Mouse (Mus musculus): Measurements from ENCODE around the gene Rbm47. TPM values are rescaled to one million over a fixed set of nuclear protein-coding genes. Genes with fewer than 3 reads are reported as not detected.

Rbm47 gene
- polyA plus RNA-seq, 1 experiment from 2014 or later = 0.75 TPM

DNA sequence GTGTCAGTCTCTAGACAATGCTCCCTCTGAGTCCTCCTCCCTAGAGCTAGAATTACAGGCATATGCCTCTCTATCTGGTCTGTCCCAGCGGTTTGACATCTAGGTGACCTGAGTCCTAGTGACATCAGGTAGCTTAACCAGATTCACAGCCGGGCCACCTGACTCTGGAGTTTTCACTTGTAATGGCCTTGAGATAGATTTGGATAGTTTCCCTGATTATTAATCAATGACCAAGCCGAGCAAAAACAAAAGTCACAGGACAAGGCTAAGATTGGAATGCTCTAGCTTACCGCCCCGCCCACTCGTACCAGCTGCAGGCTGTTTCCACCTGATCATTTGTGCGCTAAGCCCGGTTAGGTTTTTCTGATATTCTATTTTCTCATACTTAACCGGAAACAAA is 2.3 kb downstream of the Rbm47 start:
- H3K36me3 ChIP-seq (ENCODE audit: control insufficient read depth, insufficient read depth, low read length) = no peaks in the 10 kb centered on the region
- H3K9me3 ChIP-seq (ENCODE audit: control insufficient read depth, low read length) = no peaks in the 10 kb centered on the region
- H3K4me2 ChIP-seq (ENCODE audit: low read depth, severe bottlenecking) = no peak overlapping the region
- no peak overlapping the region for H3K4me3 ChIP-seq (ENCODE audit: low read depth, low read length)
- ATAC-seq (ENCODE audit: insufficient number of reproducible peaks, low FRiP score, low TSS enrichment, low read depth) = no peak
- H3K27me3 ChIP-seq (ENCODE audit: control insufficient read depth, insufficient read depth, low read length) = no peaks in the 10 kb centered on the region
- H3K4me1 ChIP-seq (ENCODE audit: control insufficient read depth, insufficient read depth, low read length) = no peaks in the 10 kb centered on the region
- 85% methylated on average over 9 of the region's 9 CpGs for WGBS
- H3K27ac ChIP-seq (replicated peaks; ENCODE audit: low read depth, low read length) = no peak overlapping the region
- no peak for DNase-seq (ENCODE audit: low spot score)
- H3K9ac ChIP-seq (ENCODE audit: low read length) = no peak overlapping the region

DNA sequence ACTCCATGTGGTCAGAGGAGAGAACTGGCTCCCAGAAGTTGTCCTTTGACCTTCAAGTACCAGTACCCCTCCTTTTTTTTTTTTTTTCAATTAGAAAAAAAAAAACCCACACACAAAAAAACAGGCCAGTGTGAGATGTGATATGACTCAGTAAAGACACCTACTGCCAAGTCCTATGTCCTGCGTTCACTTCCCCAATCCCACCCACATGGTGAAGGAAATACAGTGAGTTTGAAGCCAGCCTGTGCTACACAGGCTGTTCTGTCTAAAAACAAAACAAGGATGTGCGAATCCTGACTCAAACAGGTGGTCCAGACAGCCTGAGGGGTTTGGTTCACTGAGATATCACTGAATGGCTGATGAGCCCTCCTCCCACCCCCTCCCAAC is 3.8 kb downstream of the Rbm47 start:
- 92% methylated on average over 2 of the region's 2 CpGs for WGBS
- ATAC-seq (ENCODE audit: insufficient number of reproducible peaks, low FRiP score, low TSS enrichment, low read depth) (no peak), DNase-seq (ENCODE audit: low spot score) (no peak)
- Histone ChIP-seq H3K4me1 (ENCODE audit: control insufficient read depth, insufficient read depth, low read length) (no peaks in the 10 kb centered on the region), H3K27me3 (ENCODE audit: control insufficient read depth, insufficient read depth, low read length) (no peaks in the 10 kb centered on the region), H3K9ac (ENCODE audit: low read length) (no peak overlapping the region), H3K4me3 (ENCODE audit: low read depth, low read length) (no peak overlapping the region), H3K4me2 (ENCODE audit: low read depth, severe bottlenecking) (no peak overlapping the region), H3K36me3 (ENCODE audit: control insufficient read depth, insufficient read depth, low read length) (no peaks in the 10 kb centered on the region), H3K27ac (replicated peaks; ENCODE audit: low read depth, low read length) (no peak overlapping the region), H3K9me3 (ENCODE audit: control insufficient read depth, low read length) (no peaks in the 10 kb centered on the region)

DNA sequence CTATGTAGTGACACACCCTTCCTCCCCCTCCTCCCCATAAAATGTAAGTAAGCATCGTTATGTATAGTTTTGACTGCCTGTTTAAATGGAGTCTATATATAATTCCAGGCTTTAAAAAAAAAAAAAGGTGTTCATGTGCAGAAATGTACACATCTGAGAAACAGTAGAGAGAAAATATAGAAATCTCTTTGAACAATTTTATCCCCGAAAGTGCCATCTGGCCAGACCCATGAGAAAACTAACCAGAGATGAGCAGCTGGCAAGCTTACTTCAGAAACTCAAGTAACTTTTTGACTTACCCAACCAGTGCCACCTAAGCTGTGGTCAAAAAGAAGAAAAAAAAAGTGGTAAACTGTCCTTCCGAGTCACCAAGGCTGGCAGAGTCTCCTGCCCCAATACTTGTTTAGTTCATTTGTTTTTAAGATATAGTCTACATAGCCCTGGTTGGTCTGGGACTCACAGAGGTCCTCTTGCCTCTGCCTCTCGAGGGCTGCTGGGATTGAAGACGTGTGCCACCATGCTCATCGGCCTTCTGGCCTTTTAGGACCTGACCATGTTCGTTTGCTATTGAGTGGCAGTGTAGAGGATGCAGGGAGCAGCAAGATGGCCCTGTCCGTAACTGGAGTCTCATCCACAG is 4.3 kb downstream of the Rbm47 start:
- H3K27ac ChIP-seq (replicated peaks; ENCODE audit: low read depth, low read length) = no peak overlapping the region
- H3K9me3 ChIP-seq (ENCODE audit: control insufficient read depth, low read length) = no peaks in the 10 kb centered on the region
- DNase-seq (ENCODE audit: low spot score) (no peak), ATAC-seq (ENCODE audit: insufficient number of reproducible peaks, low FRiP score, low TSS enrichment, low read depth) (no peak)
- no peaks in the 10 kb centered on the region for H3K4me1 ChIP-seq (ENCODE audit: control insufficient read depth, insufficient read depth, low read length)
- H3K36me3 ChIP-seq (ENCODE audit: control insufficient read depth, insufficient read depth, low read length) = no peaks in the 10 kb centered on the region
- no peaks in the 10 kb centered on the region for H3K27me3 ChIP-seq (ENCODE audit: control insufficient read depth, insufficient read depth, low read length)
- 86% methylated on average over 8 of the region's 8 CpGs for WGBS
- H3K4me2 ChIP-seq (ENCODE audit: low read depth, severe bottlenecking) = no peak overlapping the region
- H3K4me3 ChIP-seq (ENCODE audit: low read depth, low read length) = no peak overlapping the region
- no peak overlapping the region for H3K9ac ChIP-seq (ENCODE audit: low read length)

DNA sequence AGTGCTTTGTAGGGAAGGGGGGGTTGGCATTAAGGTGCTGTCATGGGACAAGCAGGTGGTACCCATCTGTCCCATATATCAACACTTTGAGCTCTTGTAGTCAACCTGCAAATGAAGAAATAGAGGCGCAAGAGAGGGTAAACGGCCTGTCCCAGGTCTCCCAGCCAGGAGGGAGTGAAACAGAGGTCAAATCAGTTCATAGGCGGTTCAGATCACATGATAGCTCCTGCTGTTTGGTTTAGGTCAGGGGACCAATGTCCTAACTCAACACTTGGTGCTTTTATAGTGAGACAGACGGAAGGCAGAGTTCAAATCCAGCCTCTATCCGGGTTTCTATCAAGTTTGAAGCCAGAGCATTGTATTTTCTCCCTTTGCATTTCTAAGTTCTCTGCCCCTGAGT is 6.0 kb downstream of the Rbm47 start:
- Histone ChIP-seq H3K36me3 (ENCODE audit: control insufficient read depth, insufficient read depth, low read length) (no peaks in the 10 kb centered on the region), H3K9me3 (ENCODE audit: control insufficient read depth, low read length) (no peaks in the 10 kb centered on the region), H3K4me3 (ENCODE audit: low read depth, low read length) (no peak overlapping the region), H3K27ac (replicated peaks; ENCODE audit: low read depth, low read length) (no peak overlapping the region), H3K27me3 (ENCODE audit: control insufficient read depth, insufficient read depth, low read length) (no peaks in the 10 kb centered on the region), H3K4me1 (ENCODE audit: control insufficient read depth, insufficient read depth, low read length) (no peaks in the 10 kb centered on the region), H3K9ac (ENCODE audit: low read length) (no peak overlapping the region), H3K4me2 (ENCODE audit: low read depth, severe bottlenecking) (no peak overlapping the region)
- ATAC-seq (ENCODE audit: insufficient number of reproducible peaks, low FRiP score, low TSS enrichment, low read depth) = no peak
- no peak for DNase-seq (ENCODE audit: low spot score)
- WGBS = 78% methylated on average over 5 of the region's 5 CpGs

DNA sequence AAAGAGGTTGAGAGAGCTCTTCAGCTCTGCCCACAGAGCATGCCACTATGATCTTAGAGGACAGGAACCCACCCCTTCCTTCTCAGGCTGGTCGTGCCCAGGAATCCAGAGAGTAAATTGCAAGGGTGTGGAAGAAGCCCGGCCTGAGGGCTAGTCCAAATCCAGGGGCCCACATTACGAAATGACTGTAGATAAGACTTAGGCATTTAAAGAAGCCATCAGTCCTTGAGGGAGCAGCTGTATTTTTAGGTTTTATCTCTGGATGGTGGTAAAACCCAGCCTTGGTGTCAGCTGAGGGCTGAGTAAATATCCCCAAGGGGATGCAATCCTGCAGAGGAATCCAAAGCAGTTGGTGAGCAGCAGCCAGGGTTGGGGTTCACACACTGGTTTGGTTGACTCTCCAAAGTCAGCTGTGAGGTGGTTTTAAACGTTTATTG is 6.7 kb downstream of the Rbm47 start:
- Histone ChIP-seq H3K9me3 (ENCODE audit: control insufficient read depth, low read length) (no peaks in the 10 kb centered on the region), H3K27ac (replicated peaks; ENCODE audit: low read depth, low read length) (no peak overlapping the region), H3K27me3 (ENCODE audit: control insufficient read depth, insufficient read depth, low read length) (no peaks in the 10 kb centered on the region), H3K4me1 (ENCODE audit: control insufficient read depth, insufficient read depth, low read length) (no peaks in the 10 kb centered on the region), H3K4me2 (ENCODE audit: low read depth, severe bottlenecking) (no peak overlapping the region), H3K4me3 (ENCODE audit: low read depth, low read length) (no peak overlapping the region), H3K36me3 (ENCODE audit: control insufficient read depth, insufficient read depth, low read length) (no peaks in the 10 kb centered on the region), H3K9ac (ENCODE audit: low read length) (no peak overlapping the region)
- DNase-seq (ENCODE audit: low spot score) (no peak), ATAC-seq (ENCODE audit: insufficient number of reproducible peaks, low FRiP score, low TSS enrichment, low read depth) (no peak)
- WGBS = 62% methylated on average over 4 of the region's 4 CpGs

DNA sequence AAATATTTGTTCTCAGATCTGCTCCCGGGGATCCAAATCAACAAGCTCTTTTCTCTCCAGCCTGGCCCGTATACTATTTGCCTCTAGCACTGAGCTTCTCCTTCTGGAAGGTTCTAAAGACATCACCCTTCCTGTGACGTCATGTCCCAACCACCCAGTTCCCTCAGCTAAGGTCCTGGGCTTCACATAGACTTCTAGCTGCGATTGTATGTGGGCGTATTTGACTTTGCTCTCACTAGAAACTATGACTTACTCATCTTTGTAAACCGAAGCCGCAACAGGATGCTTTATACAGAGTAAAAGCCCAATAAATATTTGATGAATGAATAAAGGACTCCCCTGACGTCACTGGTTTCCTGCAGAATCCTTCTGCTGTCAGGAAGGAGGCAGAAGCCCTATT is 7.2 kb downstream of the Rbm47 start:
- Histone ChIP-seq H3K9me3 (ENCODE audit: control insufficient read depth, low read length) (no peaks in the 10 kb centered on the region), H3K4me2 (ENCODE audit: low read depth, severe bottlenecking) (no peak overlapping the region), H3K4me3 (ENCODE audit: low read depth, low read length) (no peak overlapping the region), H3K9ac (ENCODE audit: low read length) (no peak overlapping the region), H3K4me1 (ENCODE audit: control insufficient read depth, insufficient read depth, low read length) (no peaks in the 10 kb centered on the region), H3K27me3 (ENCODE audit: control insufficient read depth, insufficient read depth, low read length) (no peaks in the 10 kb centered on the region), H3K27ac (replicated peaks; ENCODE audit: low read depth, low read length) (no peak overlapping the region), H3K36me3 (ENCODE audit: control insufficient read depth, insufficient read depth, low read length) (no peaks in the 10 kb centered on the region)
- no peak for ATAC-seq (ENCODE audit: insufficient number of reproducible peaks, low FRiP score, low TSS enrichment, low read depth)
- 83% methylated on average over 8 of the region's 8 CpGs for WGBS
- no peak for DNase-seq (ENCODE audit: low spot score)

DNA sequence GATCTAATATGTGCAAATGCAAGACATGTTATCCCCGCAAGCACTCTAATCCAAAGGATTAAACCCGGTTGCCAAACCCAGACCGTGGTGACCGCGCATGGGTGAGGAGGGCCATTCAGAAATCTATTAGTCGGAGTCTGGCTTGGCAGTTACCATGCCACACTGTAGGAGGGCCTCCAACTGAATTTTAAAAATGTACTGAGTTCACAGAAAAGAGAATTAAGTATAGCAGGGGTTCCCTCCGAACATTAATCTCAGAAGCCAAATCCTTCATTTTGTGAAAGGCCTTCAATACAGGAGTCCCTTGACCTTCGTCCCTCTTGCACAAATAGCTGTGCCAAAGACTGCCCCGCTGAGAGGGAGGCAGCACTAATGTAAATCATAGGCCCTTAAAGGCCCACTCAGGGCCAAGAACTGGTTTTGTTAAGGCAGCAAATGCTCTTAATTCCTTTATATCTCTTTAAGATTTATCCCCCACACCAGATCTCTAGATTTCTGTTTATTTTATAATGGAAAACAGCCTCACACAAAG is 16.4 kb downstream of the Rbm47 start:
- Histone ChIP-seq H3K4me1 (ENCODE audit: control insufficient read depth, insufficient read depth, low read length) (no peaks in the 10 kb centered on the region), H3K36me3 (ENCODE audit: control insufficient read depth, insufficient read depth, low read length) (no peaks in the 10 kb centered on the region), H3K4me3 (ENCODE audit: low read depth, low read length) (no peak overlapping the region), H3K27me3 (ENCODE audit: control insufficient read depth, insufficient read depth, low read length) (0 out of 2 replicates have a peak, but pooled peaks cover 3% of the 10 kb centered on the region), H3K27ac (replicated peaks; ENCODE audit: low read depth, low read length) (no peak overlapping the region), H3K4me2 (ENCODE audit: low read depth, severe bottlenecking) (no peak overlapping the region), H3K9ac (ENCODE audit: low read length) (no peak overlapping the region), H3K9me3 (ENCODE audit: control insufficient read depth, low read length) (no peaks in the 10 kb centered on the region)
- DNase-seq (ENCODE audit: low spot score) = no peak
- ATAC-seq (ENCODE audit: insufficient number of reproducible peaks, low FRiP score, low TSS enrichment, low read depth) = no peak
- 82% methylated on average over 9 of the region's 9 CpGs for WGBS

DNA sequence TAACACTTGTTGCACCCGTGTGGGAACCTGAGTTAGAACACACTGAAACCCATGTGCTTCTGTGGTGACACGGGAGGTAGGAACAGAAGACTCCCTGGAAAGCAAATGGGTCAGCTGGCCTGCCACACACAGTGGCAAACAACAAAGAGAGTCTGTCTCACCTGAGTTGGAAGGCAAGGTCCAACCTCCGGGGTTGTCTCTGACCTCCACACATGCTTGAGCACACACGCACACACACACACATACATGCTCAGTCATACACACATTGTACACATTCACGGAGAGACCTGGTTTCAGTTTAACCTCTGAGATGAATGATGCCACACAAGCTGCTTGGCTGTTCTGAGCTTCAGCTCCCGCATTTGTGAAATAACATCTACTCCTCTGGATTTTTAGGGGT is 18.3 kb downstream of the Rbm47 start:
- H3K9ac ChIP-seq (ENCODE audit: low read length) = no peak overlapping the region
- no peak overlapping the region for H3K4me3 ChIP-seq (ENCODE audit: low read depth, low read length)
- no peaks in the 10 kb centered on the region for H3K4me1 ChIP-seq (ENCODE audit: control insufficient read depth, insufficient read depth, low read length)
- DNase-seq (ENCODE audit: low spot score) (no peak), ATAC-seq (ENCODE audit: insufficient number of reproducible peaks, low FRiP score, low TSS enrichment, low read depth) (no peak)
- H3K27ac ChIP-seq (replicated peaks; ENCODE audit: low read depth, low read length) = no peak overlapping the region
- no peak overlapping the region for H3K4me2 ChIP-seq (ENCODE audit: low read depth, severe bottlenecking)
- H3K36me3 ChIP-seq (ENCODE audit: control insufficient read depth, insufficient read depth, low read length) = no peaks in the 10 kb centered on the region
- 84% methylated on average over 6 of the region's 6 CpGs for WGBS
- 0 out of 2 replicates have a peak, but pooled peaks cover 3% of the 10 kb centered on the region for H3K27me3 ChIP-seq (ENCODE audit: control insufficient read depth, insufficient read depth, low read length)
- no peaks in the 10 kb centered on the region for H3K9me3 ChIP-seq (ENCODE audit: control insufficient read depth, low read length)

DNA sequence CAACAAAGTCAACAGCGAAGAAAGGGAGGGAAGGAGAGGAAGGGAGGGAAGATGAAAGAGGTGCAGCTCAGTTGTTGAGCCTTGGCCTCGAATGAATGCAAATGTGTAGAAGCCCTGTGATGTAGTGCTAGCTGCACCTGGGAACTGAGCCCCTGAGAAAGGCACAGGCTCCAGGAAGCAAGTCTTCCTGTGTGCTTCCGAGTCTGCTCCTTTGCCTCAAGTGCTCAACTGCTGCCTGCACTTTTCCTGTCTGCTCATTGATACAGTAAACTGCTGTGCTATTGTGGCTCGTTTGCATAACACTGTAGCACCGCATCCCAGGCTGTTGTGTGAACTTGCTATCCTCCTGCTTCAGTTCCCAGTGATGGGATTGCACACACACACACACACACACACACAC is 19.4 kb downstream of the Rbm47 start:
- DNase-seq (ENCODE audit: low spot score) = no peak
- no peak overlapping the region for H3K9ac ChIP-seq (ENCODE audit: low read length)
- no peaks in the 10 kb centered on the region for H3K36me3 ChIP-seq (ENCODE audit: control insufficient read depth, insufficient read depth, low read length)
- H3K4me2 ChIP-seq (ENCODE audit: low read depth, severe bottlenecking) = no peak overlapping the region
- no peaks in the 10 kb centered on the region for H3K4me1 ChIP-seq (ENCODE audit: control insufficient read depth, insufficient read depth, low read length)
- H3K27ac ChIP-seq (replicated peaks; ENCODE audit: low read depth, low read length) = no peak overlapping the region
- H3K4me3 ChIP-seq (ENCODE audit: low read depth, low read length) = no peak overlapping the region
- no peak for ATAC-seq (ENCODE audit: insufficient number of reproducible peaks, low FRiP score, low TSS enrichment, low read depth)
- peaks cover 7% of the 10 kb centered on the region; the same call in 1 of the 2 replicates for H3K27me3 ChIP-seq (ENCODE audit: control insufficient read depth, insufficient read depth, low read length)
- WGBS = 24% methylated on average over 5 of the region's 5 CpGs
- no peaks in the 10 kb centered on the region for H3K9me3 ChIP-seq (ENCODE audit: control insufficient read depth, low read length)

Data from limb, embryonic 11.5 days (tissue).